Mouse (Mus musculus): ENCODE measurements around the gene Kdm3a.
A peak's percentile ranks its signal among the peaks of the same experiment; 100 is the strongest.

Gene Kdm3a

GRCm38 (mm10) chr6:71632829-71633662, at the start of gene Kdm3a:
TSS of gene Kdm3a (minus strand) at chr6:71632990.
- DNase-seq (ENCODE audit: low spot score in 2 of 2), result peak; percentile 96 to 99

GRCm38 (mm10) chr6:71678891-71679290, 46.1 kb upstream of the Kdm3a start:
- no peak for DNase-seq (ENCODE audit: low spot score in 2 of 2)

DNA sequence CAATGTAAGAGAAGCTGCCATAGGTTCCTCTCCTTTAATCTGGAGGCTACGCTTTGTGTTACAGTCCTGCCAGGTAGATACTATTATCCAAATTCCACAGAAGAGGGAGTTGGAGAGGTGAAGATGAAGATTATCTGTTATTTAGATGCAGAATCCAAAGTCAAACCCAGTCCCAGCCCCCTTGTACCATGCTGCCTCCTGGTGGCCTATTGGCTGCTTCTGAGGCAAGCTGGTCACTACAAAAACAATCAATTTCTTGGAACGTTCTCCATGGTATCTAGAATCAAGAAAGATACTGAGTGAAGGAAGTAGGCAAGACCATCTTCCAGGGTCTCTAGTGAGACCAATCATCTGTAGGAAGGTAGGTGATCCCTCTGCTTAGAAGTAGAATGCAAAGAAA, 40.4 kb upstream of the Kdm3a start:
- no peak for DNase-seq (ENCODE audit: low spot score in 2 of 2)

DNA sequence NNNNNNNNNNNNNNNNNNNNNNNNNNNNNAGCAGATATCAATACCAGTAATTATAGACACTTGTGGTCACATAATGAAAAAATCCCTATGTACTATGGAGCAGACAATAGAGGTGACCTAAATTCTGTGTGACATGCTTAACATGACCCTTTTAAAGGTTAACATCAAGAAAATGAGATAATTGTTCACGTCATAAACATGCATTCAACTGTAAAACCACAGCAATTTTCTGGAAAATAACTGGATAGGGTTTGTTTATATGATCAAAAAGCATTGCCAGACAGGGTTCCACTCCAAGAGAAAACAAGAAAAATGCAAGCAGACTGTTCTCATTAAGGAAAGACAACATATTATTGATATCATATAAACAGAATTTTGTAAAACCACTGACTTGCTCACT, 31.7 kb upstream of the Kdm3a start:
- no peak for DNase-seq (ENCODE audit: low spot score in 2 of 2)

DNA sequence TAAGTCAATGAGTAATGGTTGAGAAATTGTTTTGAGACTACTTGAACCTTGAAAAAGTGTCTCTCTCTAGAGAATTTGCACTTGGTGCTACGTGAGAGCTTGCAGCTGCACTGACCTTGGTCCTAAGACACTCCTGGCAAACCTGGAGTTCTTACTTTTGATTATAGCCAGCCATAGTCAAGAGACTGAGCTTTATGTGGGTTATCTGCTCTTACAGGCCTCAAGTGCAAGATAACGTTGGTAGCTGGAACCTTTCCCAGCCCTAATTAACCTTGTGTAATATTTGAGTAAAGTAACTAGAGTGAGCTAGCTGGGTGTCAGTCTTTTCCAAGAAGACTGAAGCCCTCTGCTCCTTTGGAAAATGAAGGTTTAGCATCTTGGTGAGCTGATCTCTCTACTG, 25.5 kb upstream of the Kdm3a start:
- no peak for DNase-seq (ENCODE audit: low spot score in 2 of 2)

DNA sequence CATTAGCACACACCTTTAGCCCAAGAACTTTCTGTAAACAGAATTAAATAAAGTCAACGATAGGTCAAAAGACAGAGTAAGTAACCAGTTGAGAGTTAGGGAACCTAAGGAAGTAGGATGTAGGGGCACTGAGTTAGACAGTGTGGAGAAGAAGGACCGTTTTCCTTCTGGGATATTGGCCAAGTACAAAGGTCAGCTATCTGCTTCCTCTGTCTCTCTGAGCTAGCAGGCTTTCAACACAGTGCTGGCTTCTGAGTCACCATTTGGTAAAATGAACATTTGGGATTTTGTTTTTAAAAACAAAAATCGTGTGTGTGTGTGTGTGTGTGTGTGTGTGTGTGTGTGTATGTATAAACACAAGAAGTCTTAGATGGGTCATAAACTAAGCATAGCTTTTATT, 23.0 kb upstream of the Kdm3a start:
- DNase-seq (ENCODE audit: low spot score in 2 of 2), result no peak

- no peak for DNase-seq (ENCODE audit: low spot score in 2 of 2)
Measured at GRCm38 (mm10) chr6:71651868-71652267, 19.1 kb upstream of the Kdm3a start.

DNA sequence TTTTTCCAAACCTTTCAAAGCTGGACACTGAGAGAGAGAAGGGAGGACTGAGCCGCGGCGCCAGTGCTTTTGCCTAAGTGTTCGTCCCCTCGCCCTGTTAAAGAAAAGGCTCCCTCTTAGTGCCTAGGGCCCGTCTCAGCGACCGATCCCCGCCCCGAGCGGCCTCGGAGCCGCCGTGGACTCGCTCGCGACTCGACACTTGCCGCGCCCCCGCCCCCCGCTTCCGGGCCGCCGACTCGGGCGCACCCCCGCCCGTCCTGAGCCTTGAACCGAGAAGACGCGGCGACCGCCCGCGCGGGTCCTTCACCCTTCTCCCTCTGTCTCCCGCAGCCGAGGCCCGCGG, 333 bp downstream of the Kdm3a start:
- DNase-seq (ENCODE audit: low spot score in 2 of 2), result no peak

- DNase-seq (ENCODE audit: low spot score in 2 of 2), result peak in 1 of 2 experiments; percentile 51
Measured at GRCm38 (mm10) chr6:71631706-71632461, 906 bp downstream of the Kdm3a start.

- DNase-seq (ENCODE audit: low spot score in 2 of 2), result no peak
Measured at GRCm38 (mm10) chr6:71631196-71631595, 1.6 kb downstream of the Kdm3a start.

DNA sequence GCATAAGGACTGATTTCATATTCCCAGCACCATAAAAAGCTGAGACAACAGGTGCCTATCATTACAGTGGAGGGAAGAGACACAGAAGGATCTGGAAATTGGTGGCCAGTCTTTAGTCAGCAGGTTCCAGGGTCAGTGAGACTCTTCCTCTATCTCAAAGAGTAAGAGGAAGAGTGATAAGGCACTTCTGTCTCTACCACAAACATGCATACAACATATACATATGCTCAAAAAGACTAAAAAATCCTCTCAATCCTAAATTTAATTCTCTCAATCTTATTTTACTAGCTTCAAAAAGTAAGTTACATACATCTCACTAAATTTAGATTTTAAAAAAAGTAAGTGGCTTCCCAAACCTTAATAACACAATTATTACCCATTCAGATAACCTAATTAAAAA, 5.5 kb downstream of the Kdm3a start:
- no peak for DNase-seq (ENCODE audit: low spot score in 2 of 2)

DNA sequence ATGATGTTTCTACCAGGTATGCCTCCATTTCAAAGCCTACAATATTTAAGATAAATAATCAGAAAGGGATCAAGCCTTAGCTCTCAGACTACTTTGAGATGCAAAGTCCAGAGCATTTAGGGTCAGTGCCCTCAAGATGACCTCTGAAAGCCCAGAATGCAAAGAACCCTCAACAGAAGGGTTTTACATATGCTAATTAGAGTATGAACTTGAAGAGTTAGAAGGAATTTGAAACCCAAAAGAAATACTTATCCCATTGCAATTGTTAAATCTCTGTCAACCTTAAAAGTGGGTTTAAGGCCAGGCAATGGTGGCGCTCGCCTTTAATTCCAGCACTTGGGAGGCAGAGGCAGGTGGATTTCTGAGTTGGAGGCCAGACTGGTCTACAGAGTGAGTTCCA, 6.8 kb downstream of the Kdm3a start:
- no peak for DNase-seq (ENCODE audit: low spot score in 2 of 2)

- DNase-seq (ENCODE audit: low spot score in 2 of 2), result no peak
Measured at GRCm38 (mm10) chr6:71624723-71625122, 8.1 kb downstream of the Kdm3a start.

GRCm38 (mm10) chr6:71621981-71622380, 10.8 kb downstream of the Kdm3a start:
- peak in 1 of 2 experiments; percentile 34 for DNase-seq (ENCODE audit: low spot score in 2 of 2)

GRCm38 (mm10) chr6:71621551-71621950, 11.2 kb downstream of the Kdm3a start:
- no peak for DNase-seq (ENCODE audit: low spot score in 2 of 2)

DNA sequence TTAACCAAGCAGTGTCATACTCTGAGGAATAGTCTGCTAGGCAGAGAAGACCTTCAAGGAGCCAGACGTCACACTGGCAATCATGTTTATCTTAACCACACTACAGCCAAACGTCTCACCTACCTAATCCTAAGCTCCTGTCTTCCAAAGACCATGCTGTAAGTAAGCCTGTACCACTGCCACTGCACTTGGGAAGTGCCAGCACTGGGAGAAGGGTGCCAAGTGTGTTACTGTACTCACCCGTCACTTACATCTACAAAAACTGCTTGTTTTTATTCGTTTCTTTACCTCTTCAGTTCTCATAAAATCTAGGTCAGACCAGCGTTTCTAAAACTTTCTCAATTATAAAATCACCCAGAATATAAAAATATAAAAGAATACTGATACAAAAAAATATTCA, 15.8 kb downstream of the Kdm3a start:
- DNase-seq (ENCODE audit: low spot score in 2 of 2), result no peak

DNA sequence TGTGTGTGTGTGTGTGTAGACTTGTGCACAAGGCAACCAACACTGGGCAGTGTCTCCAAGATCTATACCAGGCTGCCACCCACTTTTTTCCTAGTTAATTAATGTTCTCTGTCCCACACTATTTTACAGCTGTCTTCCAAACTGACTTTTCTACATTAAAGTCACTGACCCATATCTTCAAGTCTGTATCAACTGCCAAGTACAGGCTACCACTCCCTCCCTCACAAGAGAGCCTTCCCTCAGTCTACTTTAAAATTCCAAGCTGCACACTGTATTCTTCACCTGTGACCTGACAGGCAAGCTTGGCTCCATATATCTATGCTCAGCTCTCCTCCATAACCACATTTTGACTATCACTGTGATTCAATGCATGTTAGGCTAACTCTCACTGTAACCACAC, 19.6 kb downstream of the Kdm3a start:
- no peak for DNase-seq (ENCODE audit: low spot score in 2 of 2)

DNA sequence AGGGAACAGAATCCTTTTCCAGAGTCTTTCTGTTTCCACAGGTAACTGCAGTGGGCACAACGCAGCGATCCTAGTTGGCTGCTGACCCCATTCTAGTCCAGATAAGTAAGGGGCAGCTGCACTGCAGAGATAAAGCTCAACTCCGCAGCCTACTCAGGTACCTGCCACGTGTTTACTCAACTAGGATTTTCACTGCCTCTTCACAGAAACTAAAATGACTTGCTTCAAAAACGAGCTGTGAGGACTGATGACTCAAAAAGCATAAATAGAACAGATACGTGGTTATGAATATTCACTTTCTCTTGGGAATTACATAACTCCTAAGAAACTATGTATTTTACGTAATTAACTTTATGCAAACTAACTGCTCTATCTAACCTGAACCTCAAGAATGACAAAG, 22.8 kb downstream of the Kdm3a start:
- DNase-seq (ENCODE audit: low spot score in 2 of 2), result peak; percentile 45 to 61

- no peak for DNase-seq (ENCODE audit: low spot score in 2 of 2)
Measured at GRCm38 (mm10) chr6:71608994-71609393, 23.8 kb downstream of the Kdm3a start.

DNA sequence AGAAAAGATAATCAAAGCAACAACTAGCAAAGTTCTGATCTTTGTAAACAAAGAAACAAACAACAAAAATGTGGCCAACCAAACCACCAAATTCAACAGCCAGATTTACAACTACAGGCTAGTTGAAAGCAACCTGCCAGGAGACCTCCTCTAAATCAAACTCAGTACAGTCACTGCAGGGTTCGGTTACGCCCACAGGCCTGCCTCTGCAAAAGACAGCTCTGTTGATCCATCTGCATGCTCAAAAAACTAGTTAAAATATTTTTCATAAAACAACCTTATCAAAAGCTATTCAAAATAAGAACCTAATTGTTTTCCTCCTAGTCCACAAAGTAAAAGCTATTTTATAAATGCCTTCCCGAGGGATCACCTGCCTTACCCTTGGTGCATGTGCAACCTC, 25.0 kb downstream of the Kdm3a start:
- DNase-seq (ENCODE audit: low spot score in 2 of 2), result peak in 1 of 2 experiments; percentile 37

- DNase-seq (ENCODE audit: low spot score in 2 of 2), result no peak
Measured at GRCm38 (mm10) chr6:71590154-71590553, 42.6 kb downstream of the Kdm3a start.

- no peak for DNase-seq (ENCODE audit: low spot score in 2 of 2)
Measured at GRCm38 (mm10) chr6:71589401-71589800, 43.4 kb downstream of the Kdm3a start.

GRCm38 (mm10) chr6:71583198-71583597, 49.6 kb downstream of the Kdm3a start:
- DNase-seq (ENCODE audit: low spot score in 2 of 2), result no peak
